Mouse (Mus musculus): ENCODE measurements around the gene Tnfrsf14. TPM values are rescaled to one million over a fixed set of nuclear protein-coding genes. Genes with fewer than 3 reads are reported as not detected.
A peak's percentile ranks its signal among the peaks of the same experiment; 100 is the strongest.

Gene Tnfrsf14
- polyA plus RNA-seq, 1 experiment from 2014 or later, result 56.7 TPM

- ATAC-seq (ENCODE audit: insufficient read depth), result no peak
- peaks cover 82% of the 10 kb centered on the region for H3K27me3 ChIP-seq
- H3K4me1 ChIP-seq (replicated peaks), result peaks cover 15% of the 10 kb centered on the region
- 39% methylated on average over 14 of the region's 14 CpGs for WGBS (ENCODE audit: insufficient replicate concordance)
- no peak overlapping the region for H3K27ac ChIP-seq (replicated peaks)
- no peaks in the 10 kb centered on the region for H3K9me3 ChIP-seq (replicated peaks)
- H3K4me3 ChIP-seq (replicated peaks), result no peak overlapping the region
- H3K9ac ChIP-seq, result no peak overlapping the region
- H3K4me2 ChIP-seq, result no peak overlapping the region
- no peaks in the 10 kb centered on the region for H3K36me3 ChIP-seq (replicated peaks)
Observed at GRCm38 (mm10) chr4:154948066-154948939, 19.9 kb upstream of the Tnfrsf14 start.

GRCm38 (mm10) chr4:154946319-154946718 lies 18.0 kb upstream of the Tnfrsf14 start:
- Histone ChIP-seq H3K9ac (0 out of 2 replicates have a peak overlapping the region, but pooled peaks have one; percentile 3), H3K27me3 (peaks cover 64% of the 10 kb centered on the region), H3K9me3 (replicated peaks) (0 out of 2 replicates have a peak, but pooled peaks cover 4% of the 10 kb centered on the region), H3K36me3 (replicated peaks) (no peaks in the 10 kb centered on the region), H3K4me1 (replicated peaks) (peaks cover 17% of the 10 kb centered on the region), H3K4me3 (replicated peaks) (no peak overlapping the region), H3K4me2 (peak overlapping the region; percentile 43), H3K27ac (replicated peaks) (no peak overlapping the region)
- ATAC-seq (ENCODE audit: insufficient read depth), result peak; percentile 39
- WGBS (ENCODE audit: insufficient replicate concordance), result 5% methylated on average over 8 of the region's 8 CpGs

- H3K4me1 ChIP-seq (replicated peaks), result peaks cover 17% of the 10 kb centered on the region
- H3K4me2 ChIP-seq, result peak overlapping the region; percentile 30
- no peaks in the 10 kb centered on the region for H3K36me3 ChIP-seq (replicated peaks)
- peak overlapping the region; percentile 72 for H3K27ac ChIP-seq (replicated peaks)
- 0 out of 2 replicates have a peak, but pooled peaks cover 4% of the 10 kb centered on the region for H3K9me3 ChIP-seq (replicated peaks)
- no peak overlapping the region for H3K4me3 ChIP-seq (replicated peaks)
- H3K9ac ChIP-seq, result peak overlapping the region; percentile 35
- 15% methylated on average over 2 of the region's 2 CpGs for WGBS (ENCODE audit: insufficient replicate concordance)
- ATAC-seq (ENCODE audit: insufficient read depth), result peak; percentile 85
- peaks cover 52% of the 10 kb centered on the region for H3K27me3 ChIP-seq
Observed at GRCm38 (mm10) chr4:154944121-154944590, 15.8 kb upstream of the Tnfrsf14 start.

GRCm38 (mm10) chr4:154943323-154944039 lies 15.1 kb upstream of the Tnfrsf14 start:
- Histone ChIP-seq H3K9me3 (replicated peaks) (0 out of 2 replicates have a peak, but pooled peaks cover 4% of the 10 kb centered on the region), H3K4me1 (replicated peaks) (peaks cover 17% of the 10 kb centered on the region), H3K27ac (replicated peaks) (peak overlapping the region; percentile 72), H3K27me3 (peaks cover 45% of the 10 kb centered on the region), H3K4me3 (replicated peaks) (no peak overlapping the region), H3K4me2 (peak overlapping the region; percentile 30; the same call in 1 of the 2 replicates), H3K9ac (peak overlapping the region; percentile 35; the same call in 1 of the 2 replicates), H3K36me3 (replicated peaks) (no peaks in the 10 kb centered on the region)
- 73% methylated on average over 6 of the region's 6 CpGs for WGBS (ENCODE audit: insufficient replicate concordance)
- ATAC-seq (ENCODE audit: insufficient read depth), result no peak

- peaks cover 39% of the 10 kb centered on the region for H3K27me3 ChIP-seq
- WGBS (ENCODE audit: insufficient replicate concordance), result 71% methylated on average over 10 of the region's 10 CpGs
- peaks cover 17% of the 10 kb centered on the region for H3K4me1 ChIP-seq (replicated peaks)
Observed at GRCm38 (mm10) chr4:154942632-154943322, 14.4 kb upstream of the Tnfrsf14 start.

GRCm38 (mm10) chr4:154941831-154942230 lies 13.5 kb upstream of the Tnfrsf14 start:
- no peaks in the 10 kb centered on the region for H3K36me3 ChIP-seq (replicated peaks)
- 0 out of 2 replicates have a peak, but pooled peaks cover 4% of the 10 kb centered on the region for H3K9me3 ChIP-seq (replicated peaks)
- H3K4me1 ChIP-seq (replicated peaks), result peaks cover 17% of the 10 kb centered on the region
- H3K4me2 ChIP-seq, result no peak overlapping the region
- H3K4me3 ChIP-seq (replicated peaks), result no peak overlapping the region
- no peak overlapping the region for H3K27ac ChIP-seq (replicated peaks)
- peaks cover 34% of the 10 kb centered on the region for H3K27me3 ChIP-seq
- no peak for ATAC-seq (ENCODE audit: insufficient read depth)
- H3K9ac ChIP-seq, result no peak overlapping the region
- 74% methylated on average over 5 of the region's 5 CpGs for WGBS (ENCODE audit: insufficient replicate concordance)

More at GRCm38 (mm10) chr4:154942632-154943322, 14.4 kb upstream of the Tnfrsf14 start:
- no peak for ATAC-seq (ENCODE audit: insufficient read depth)
- 0 out of 2 replicates have a peak, but pooled peaks cover 4% of the 10 kb centered on the region for H3K9me3 ChIP-seq (replicated peaks)
- H3K36me3 ChIP-seq (replicated peaks), result no peaks in the 10 kb centered on the region
- no peak overlapping the region for H3K27ac ChIP-seq (replicated peaks)
- H3K4me3 ChIP-seq (replicated peaks), result no peak overlapping the region
- H3K4me2 ChIP-seq, result no peak overlapping the region
- no peak overlapping the region for H3K9ac ChIP-seq

GRCm38 (mm10) chr4:154940156-154940555 lies 11.8 kb upstream of the Tnfrsf14 start:
- Histone ChIP-seq H3K9ac (no peak overlapping the region), H3K27ac (replicated peaks) (no peak overlapping the region), H3K27me3 (peaks cover 19% of the 10 kb centered on the region), H3K9me3 (replicated peaks) (0 out of 2 replicates have a peak, but pooled peaks cover 4% of the 10 kb centered on the region), H3K4me1 (replicated peaks) (peaks cover 15% of the 10 kb centered on the region), H3K36me3 (replicated peaks) (no peaks in the 10 kb centered on the region), H3K4me3 (replicated peaks) (no peak overlapping the region), H3K4me2 (no peak overlapping the region)
- 79% methylated on average over 2 of the region's 2 CpGs for WGBS (ENCODE audit: insufficient replicate concordance)
- no peak for ATAC-seq (ENCODE audit: insufficient read depth)

GRCm38 (mm10) chr4:154937746-154938145 lies 9.4 kb upstream of the Tnfrsf14 start:
- H3K9me3 ChIP-seq (replicated peaks), result 0 out of 2 replicates have a peak, but pooled peaks cover 4% of the 10 kb centered on the region
- H3K36me3 ChIP-seq (replicated peaks), result no peaks in the 10 kb centered on the region
- no peak for ATAC-seq (ENCODE audit: insufficient read depth)
- 48% methylated on average over 1 of the region's 1 CpGs for WGBS (ENCODE audit: insufficient replicate concordance)
- H3K4me1 ChIP-seq (replicated peaks), result peaks cover 23% of the 10 kb centered on the region
- no peak overlapping the region for H3K9ac ChIP-seq
- H3K4me3 ChIP-seq (replicated peaks), result no peak overlapping the region
- H3K27ac ChIP-seq (replicated peaks), result 0 out of 2 replicates have a peak overlapping the region, but pooled peaks have one; percentile 4
- peaks cover 9% of the 10 kb centered on the region for H3K27me3 ChIP-seq
- H3K4me2 ChIP-seq, result no peak overlapping the region

GRCm38 (mm10) chr4:154936542-154937255 lies 8.3 kb upstream of the Tnfrsf14 start:
- H3K4me2 ChIP-seq, result no peak overlapping the region
- H3K9ac ChIP-seq, result no peak overlapping the region
- no peak overlapping the region for H3K27ac ChIP-seq (replicated peaks)
- WGBS (ENCODE audit: insufficient replicate concordance), result 56% methylated on average over 8 of the region's 8 CpGs
- H3K36me3 ChIP-seq (replicated peaks), result no peaks in the 10 kb centered on the region
- peaks cover 26% of the 10 kb centered on the region for H3K4me1 ChIP-seq (replicated peaks)
- ATAC-seq (ENCODE audit: insufficient read depth), result no peak
- H3K27me3 ChIP-seq, result peaks cover 9% of the 10 kb centered on the region
- H3K4me3 ChIP-seq (replicated peaks), result no peak overlapping the region
- 0 out of 2 replicates have a peak, but pooled peaks cover 1% of the 10 kb centered on the region for H3K9me3 ChIP-seq (replicated peaks)

GRCm38 (mm10) chr4:154935788-154936187 lies 7.4 kb upstream of the Tnfrsf14 start:
- no peaks in the 10 kb centered on the region for H3K9me3 ChIP-seq (replicated peaks)
- H3K27ac ChIP-seq (replicated peaks), result no peak overlapping the region; the same call in 1 of the 2 replicates
- no peak overlapping the region for H3K9ac ChIP-seq
- no peak for ATAC-seq (ENCODE audit: insufficient read depth)
- peaks cover 6% of the 10 kb centered on the region for H3K27me3 ChIP-seq
- no peak overlapping the region for H3K4me3 ChIP-seq (replicated peaks)
- H3K4me1 ChIP-seq (replicated peaks), result peaks cover 26% of the 10 kb centered on the region
- H3K4me2 ChIP-seq, result no peak overlapping the region
- WGBS (ENCODE audit: insufficient replicate concordance), result 87% methylated on average over 7 of the region's 7 CpGs
- H3K36me3 ChIP-seq (replicated peaks), result no peaks in the 10 kb centered on the region

All from liver, embryonic 15.5 days (tissue).